Mouse (Mus musculus) activated CD4-positive, CD25-positive, alpha-beta regulatory T cell, adult 9 weeks (primary cell): ENCODE results near the gene Mroh3. TPM values are rescaled to one million over a fixed set of nuclear protein-coding genes. Genes with fewer than 3 reads are reported as not detected.

ENCODE experiments used
- polyA plus RNA-seq: library from polyadenylated mRNA; unstranded; fragments of 100-300 nt; shearing (Covaris generic); gene quantifications from one replicate; pipeline ENCODE4 v1.2.1, GENCODE M21; 2017

The Mroh3 gene
- not detected for polyA plus RNA-seq

DNA sequence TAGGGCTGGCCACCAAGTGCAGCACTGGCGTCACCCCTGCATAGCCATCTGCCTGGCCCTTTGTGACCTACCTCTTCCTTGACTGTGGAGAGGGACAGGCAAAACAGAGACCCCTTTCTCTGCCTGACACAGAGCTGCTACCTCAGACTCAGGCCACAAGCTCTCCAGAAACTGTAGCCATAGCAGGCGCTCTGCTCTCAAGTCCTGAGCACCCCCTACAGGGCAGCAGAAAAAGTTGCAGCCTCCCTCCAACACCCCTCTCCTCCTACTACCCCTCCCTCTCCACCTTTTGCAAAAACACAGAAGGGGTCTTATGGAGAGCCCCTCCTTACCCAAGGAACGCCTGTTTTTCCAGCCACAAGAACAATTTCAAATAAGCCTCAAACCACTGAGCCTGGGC is at the start of gene Mroh3:
Gene Mroh3 (minus strand): TSS at position 26 of the 400 bp plus-strand sequence.

GRCm38 (mm10) chr1:136260635-136261238 is 48.1 kb upstream of the Mroh3 start, which contains the start of gene Gpr25:
Gpr25 (minus strand) TSS chr1:136260873.

DNA sequence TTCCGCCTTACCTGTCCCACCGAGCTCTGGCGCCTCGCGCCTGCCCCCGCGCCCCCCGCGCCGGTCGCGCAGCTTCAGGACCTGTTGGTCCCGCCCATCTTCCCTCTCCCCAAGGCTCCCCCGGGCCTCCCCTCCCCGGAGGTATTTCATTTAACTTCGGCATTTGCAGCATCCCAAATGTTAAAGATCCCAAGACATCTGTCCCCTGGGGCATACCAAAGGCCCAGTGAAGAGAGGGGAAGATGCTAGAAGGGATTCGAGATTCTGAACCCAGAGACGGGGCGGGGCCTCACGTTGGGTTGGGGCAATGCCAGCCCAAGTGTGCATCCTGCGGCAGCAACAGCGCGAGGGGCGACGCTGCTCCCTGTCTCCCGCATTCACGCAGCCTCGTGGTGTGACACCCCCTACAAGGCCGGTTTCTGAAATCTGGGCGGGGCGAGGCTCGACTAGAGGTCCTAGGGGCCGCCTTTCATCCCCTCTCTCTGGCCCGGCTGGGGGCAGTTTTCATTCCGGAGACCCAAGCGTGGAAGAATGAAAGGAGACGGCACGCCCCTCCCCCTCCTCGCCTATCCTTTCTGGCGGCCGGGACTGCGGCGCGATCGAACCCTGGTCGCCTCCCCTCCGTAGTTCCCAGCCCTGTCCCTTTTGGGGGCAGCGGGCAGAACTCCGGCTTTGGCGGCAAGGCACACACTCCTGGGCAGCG is 21.4 kb upstream of the Mroh3 start, which contains the start of gene Inava:
Gene Inava (minus strand): TSS at position 373 of the 703 bp plus-strand sequence.

Other genes starting within 250 kb of the Mroh3 start
- not detected for gene Igfn1, start 206.5 kb downstream of the Mroh3 start, polyA plus RNA-seq
- 41.2 TPM for gene Tmem9, start 204.7 kb downstream of the Mroh3 start, polyA plus RNA-seq
- gene Ascl5, start 162.0 kb downstream of the Mroh3 start, polyA plus RNA-seq = not detected
- 3.8 TPM for gene Cacna1s, start 160.1 kb downstream of the Mroh3 start, polyA plus RNA-seq
- 44.8 TPM for gene Kif21b, start 81.4 kb downstream of the Mroh3 start, polyA plus RNA-seq
- not detected for gene Inava, start 21.4 kb upstream of the Mroh3 start, polyA plus RNA-seq
- not detected for gene Gpr25, start 48.0 kb upstream of the Mroh3 start, polyA plus RNA-seq
- 3.0 TPM for gene Camsap2, start 133.3 kb upstream of the Mroh3 start, polyA plus RNA-seq
- 14.3 TPM for gene Ddx59, start 202.4 kb upstream of the Mroh3 start, polyA plus RNA-seq